Mouse (Mus musculus) induced T-regulatory cell, adult 2 months (primary cell): ENCODE results near the gene B4galt7.

Experiments
- DNase-seq: peaks from one replicate; pipeline ENCODE4 v3.0.0-alpha.2; 2012; ENCODE audit warnings: low read depth

The B4galt7 gene

GRCm38 (mm10) chr13:55596802-55597201 lies 2.9 kb upstream of the B4galt7 start:
- no peak for DNase-seq

DNA sequence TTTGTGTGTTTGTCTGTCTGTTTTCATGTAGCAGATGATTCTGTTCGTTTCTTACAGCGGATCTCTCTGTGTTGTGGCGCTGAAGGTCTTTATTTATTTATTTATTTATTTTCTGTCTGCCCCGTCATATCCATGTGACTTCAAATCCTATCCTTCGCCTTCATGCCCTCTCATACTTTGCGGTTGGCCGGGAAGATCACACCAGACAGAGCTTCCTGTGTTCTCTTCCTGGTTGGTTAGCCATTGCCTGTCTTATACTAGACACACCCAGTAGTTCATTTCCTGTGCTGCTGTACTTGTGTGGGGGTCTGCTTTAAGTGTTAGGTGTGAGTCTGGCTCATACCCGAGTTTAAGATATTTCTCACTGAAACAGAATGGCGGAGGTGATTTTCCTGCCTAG lies 961 bp downstream of the B4galt7 start:
- DNase-seq = peak; percentile 80

- peak; percentile 90 for DNase-seq
Observed at GRCm38 (mm10) chr13:55601611-55602010, 1.9 kb downstream of the B4galt7 start.

DNA sequence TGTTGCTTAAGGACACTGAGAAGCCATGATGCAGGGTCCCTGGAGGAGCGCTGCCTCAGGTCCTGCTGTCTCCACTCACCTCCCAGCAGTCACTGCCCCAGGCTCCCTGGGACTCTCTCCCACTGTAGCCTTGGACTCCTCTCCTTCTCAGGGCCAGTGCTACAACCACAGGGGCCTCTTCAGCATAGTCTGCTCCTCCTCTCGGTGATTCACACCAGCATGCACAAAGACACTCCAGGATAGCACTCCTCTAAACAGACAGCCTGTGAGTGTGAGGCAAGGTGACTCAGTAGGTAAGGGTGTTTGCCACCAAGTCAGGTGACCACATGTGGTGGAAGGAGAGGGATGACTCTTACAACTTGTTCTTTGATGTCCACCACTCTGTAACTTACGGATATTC lies 4.9 kb downstream of the B4galt7 start:
- DNase-seq = no peak

DNA sequence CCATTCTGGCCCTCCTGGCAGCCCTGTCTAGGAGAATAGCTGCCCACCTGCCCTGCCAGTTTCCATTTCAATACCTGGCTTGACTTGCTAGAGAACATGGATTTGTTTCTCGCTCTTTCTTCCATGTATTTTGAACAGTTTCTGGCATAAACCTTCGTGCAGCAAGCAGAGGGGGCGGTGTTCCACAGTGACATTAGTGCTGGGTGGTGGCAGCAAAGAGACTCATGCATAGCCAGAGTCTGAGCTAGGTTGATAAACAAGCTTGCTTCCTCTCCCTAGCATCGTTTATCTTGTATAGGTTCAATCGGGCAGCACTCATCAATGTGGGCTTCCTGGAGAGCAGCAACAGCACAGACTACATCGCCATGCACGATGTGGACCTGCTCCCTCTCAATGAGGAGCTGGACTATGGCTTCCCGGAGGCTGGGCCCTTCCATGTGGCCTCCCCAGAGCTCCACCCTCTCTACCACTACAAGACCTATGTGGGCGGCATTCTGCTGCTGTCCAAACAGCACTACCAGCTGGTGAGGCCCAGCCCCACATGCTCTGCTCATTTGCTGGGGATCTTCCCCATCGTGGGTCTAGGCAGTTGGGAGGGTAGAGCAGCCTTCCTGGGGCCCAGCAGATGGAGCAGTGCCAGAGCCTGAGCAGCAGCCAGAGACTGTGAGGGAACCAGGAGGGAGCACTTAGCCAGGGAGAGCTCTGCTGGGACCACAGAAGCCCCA lies 7.4 kb downstream of the B4galt7 start:
- DNase-seq = no peak

DNA sequence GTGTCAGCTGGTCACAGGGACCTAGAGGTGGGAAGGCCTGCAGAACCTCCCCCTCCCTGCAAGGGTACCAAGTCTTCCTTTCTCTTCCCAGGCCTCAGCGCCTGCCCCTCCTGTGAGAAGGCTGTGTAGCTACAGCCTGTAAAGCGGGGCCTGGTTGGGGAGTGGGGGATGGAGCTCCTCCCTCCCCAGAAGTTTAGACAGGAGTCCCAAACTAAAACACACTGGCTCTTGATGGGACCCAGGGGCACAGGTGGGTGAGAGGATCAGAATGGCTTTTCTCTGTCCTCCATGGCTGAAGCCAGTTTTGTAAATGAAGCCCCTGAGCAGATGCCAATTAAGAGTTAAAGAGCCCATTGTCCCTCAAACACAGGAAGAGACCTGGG lies 7.9 kb downstream of the B4galt7 start:
- no peak for DNase-seq

DNA sequence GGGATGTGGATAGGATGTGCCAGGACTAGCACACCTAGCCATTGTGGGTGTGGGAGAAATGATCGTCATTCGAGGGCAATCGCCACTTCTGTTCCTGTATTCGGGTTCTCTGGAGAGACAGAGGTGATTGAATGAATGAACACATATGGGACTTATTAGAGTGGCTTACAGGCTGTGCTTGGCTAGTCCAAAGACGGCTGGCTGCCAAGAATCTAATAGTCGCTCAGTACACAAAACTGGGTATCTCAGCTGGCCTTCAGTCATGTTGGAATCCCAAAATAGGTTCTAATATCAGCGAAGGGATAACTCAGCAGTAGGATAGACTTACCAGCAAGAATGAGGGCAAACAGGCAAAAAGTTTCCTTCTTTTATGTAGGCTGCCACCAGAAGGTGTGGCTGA lies 12.3 kb downstream of the B4galt7 start:
- DNase-seq = no peak

- DNase-seq = no peak
Observed at GRCm38 (mm10) chr13:55613471-55613870, 13.8 kb downstream of the B4galt7 start.

- no peak for DNase-seq
Observed at GRCm38 (mm10) chr13:55619328-55619727, 19.6 kb downstream of the B4galt7 start.

GRCm38 (mm10) chr13:55620275-55620674 lies 20.6 kb downstream of the B4galt7 start:
- no peak for DNase-seq

- DNase-seq = peak; percentile 40
Observed at GRCm38 (mm10) chr13:55622156-55622648, 22.5 kb downstream of the B4galt7 start.

GRCm38 (mm10) chr13:55622649-55623541 lies 23.2 kb downstream of the B4galt7 start, which contains the start of gene Caml:
TSS of gene Caml (plus strand) at chr13:55623005.
- peak; percentile 97 for DNase-seq

DNA sequence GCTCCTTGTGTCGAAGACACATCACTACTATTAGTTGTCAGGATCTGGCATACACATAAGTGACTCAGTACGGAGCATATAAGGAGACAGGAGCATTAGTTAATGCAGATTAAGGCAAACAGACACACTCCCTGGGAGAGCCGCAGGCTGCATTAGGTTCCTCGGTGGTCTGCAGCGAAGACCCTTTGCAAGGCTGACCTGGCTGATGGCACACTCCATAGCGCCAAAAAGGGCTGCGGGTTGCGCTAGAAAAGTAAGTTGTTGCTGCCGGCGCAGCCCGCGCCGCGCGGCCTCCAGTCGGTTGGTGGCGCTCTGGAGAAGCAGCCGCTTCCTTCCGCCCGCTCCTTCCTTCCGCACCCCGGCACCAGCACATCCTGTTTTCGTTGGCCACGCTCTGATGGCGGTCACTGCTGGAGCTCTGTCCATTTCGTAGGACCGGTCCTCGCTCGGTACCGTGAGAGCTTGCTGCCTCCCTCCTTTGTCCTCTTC lies 35.0 kb downstream of the B4galt7 start, which contains the start of gene Ddx46:
TSS of gene Ddx46 (plus strand) at position 389 of the 489 bp plus-strand sequence.
- DNase-seq = peak; percentile 93

DNA sequence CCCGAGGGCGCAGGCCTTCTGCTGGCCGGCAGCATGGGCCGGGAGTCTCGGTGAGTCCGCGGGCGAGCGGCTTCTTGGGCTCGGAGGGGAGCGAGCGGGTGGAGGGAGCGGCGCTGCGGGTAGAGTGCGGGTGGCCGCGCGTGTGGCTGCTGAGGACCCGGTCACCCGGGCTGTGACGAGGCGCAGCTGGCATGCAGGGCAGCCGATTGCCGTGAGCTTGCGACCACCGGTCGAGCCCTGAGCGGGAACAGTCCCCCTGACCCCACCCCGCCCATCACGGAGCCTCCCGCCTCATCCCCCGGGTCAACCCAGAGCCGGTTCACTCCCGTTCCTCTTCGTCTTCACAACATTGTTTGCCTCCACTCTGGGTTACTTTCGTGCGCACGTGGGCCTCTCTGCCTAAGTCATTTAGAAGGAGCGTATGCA lies 35.5 kb downstream of the B4galt7 start:
- DNase-seq = peak; percentile 46

DNA sequence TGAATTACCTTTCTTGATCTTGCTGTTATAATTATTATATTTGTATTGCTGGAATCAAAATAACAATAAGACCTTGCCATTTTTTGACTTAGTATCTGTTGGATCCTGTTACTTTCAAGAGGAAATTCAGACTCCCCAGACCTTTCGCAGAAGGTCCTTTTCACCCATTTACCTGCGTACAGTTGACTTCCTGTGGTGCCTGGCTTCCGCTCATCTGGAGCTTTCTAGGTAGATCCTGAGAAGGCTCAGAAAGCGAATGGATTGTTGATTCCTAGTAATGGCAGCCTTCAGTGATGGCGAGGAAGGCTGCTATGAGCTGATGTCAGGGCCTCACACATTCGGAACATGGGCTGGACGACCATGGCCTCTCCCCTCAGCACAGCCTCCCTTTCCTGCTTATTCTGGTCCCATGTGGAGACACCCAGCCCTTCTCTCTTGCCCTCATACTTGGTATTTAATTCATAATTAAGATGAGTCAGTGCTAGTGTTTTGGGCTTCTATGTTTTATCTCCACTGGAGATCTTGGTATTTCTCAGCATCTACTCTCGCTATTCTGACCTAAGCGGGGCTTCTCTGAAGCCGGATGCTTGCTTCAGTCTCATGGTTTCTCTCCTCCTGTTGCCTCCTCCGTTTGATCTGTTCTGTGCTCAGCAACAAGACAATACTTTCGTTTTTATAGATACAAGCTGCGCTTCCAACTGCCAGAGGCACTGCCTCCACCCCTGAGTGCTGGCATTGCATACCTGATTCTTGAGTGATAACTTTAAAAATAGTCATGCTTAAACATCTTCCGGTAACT lies 36.7 kb downstream of the B4galt7 start:
- peak; percentile 74 for DNase-seq

GRCm38 (mm10) chr13:55640480-55640879 lies 40.8 kb downstream of the B4galt7 start:
- peak; percentile 91 for DNase-seq

DNA sequence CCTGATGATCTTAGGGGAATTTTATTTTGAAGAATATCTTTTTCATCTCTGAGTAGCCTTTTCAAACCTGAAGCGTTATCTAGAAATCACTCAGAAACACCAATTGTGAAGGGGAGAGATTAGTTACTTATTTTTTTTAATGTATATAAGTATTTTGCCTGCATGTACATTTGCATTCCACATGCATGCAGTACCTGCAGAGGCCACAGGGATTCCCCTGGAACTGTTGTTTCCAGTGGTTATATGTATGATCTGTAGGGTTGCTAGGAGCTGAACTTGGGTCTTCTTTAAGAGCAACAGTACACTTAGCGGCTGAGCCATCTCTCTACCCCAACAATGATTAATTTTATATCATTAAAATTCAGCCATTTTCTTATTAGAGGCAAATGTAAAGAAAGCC lies 44.8 kb downstream of the B4galt7 start:
- DNase-seq = peak; percentile 76

DNA sequence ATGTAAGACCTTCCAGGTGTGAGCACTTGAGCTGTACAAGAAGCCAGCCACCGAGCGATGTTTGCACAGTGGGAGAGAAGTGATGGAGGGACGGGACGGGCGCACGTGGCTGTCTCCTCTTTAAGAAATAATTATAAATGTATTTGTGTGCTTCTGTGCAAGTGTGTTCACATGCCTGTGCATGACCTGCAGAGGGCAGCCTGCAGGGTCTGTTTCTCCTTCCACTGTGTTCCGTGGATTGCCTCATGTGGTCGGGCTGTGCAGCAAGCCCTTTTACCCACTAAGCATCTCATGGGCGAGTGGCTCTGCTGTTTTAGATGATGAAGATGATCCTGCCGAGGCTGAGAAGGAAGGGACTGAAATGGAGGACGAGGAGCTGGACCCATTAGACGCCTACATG lies 50.4 kb downstream of the B4galt7 start:
- no peak for DNase-seq

GRCm38 (mm10) chr13:55650980-55651379 lies 51.3 kb downstream of the B4galt7 start:
- no peak for DNase-seq
